Mouse (Mus musculus): ENCODE results near the gene Pdzrn3.

The Pdzrn3 gene

DNA sequence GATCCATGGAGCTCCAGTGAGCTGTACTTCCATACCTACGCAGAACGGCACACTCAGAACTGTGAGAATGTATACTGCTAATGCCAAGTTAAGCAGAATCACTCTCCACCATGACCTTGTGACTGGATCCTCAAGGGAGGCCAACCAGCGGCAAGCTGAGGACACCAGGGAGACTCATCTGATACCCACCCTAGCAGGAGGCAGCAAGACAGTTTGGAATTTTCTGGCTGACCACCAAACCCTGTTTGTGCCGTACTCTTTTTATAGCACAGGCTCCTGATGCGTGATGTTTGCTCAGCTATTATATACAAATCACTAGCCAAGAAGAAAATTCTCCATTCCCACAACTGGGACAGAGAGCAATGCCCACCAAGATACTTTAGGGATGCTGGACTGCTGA is 50.0 kb downstream of the Pdzrn3 start:
- DNase-seq (ENCODE audit: low spot score in 2 of 2) = no peak

DNA sequence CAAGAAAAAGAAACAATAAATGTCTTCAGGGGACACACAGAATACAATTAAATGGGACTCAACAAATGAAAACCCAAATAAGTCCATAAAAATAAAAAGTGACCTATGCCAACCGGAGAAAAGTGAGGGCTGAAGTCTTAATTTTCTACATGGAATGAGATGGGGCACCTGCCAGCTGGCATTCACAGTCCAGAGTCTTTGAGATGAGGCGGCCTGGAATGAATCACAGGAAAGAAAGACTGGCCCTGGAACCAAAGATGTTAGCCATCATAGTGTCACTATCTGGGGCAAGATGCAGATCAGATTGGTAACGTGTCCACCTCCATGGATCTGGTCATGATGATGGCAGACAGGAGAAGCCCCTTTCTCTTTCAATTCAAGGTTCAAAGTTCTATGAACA is 50.5 kb downstream of the Pdzrn3 start:
- no peak for DNase-seq (ENCODE audit: low spot score in 2 of 2)

DNA sequence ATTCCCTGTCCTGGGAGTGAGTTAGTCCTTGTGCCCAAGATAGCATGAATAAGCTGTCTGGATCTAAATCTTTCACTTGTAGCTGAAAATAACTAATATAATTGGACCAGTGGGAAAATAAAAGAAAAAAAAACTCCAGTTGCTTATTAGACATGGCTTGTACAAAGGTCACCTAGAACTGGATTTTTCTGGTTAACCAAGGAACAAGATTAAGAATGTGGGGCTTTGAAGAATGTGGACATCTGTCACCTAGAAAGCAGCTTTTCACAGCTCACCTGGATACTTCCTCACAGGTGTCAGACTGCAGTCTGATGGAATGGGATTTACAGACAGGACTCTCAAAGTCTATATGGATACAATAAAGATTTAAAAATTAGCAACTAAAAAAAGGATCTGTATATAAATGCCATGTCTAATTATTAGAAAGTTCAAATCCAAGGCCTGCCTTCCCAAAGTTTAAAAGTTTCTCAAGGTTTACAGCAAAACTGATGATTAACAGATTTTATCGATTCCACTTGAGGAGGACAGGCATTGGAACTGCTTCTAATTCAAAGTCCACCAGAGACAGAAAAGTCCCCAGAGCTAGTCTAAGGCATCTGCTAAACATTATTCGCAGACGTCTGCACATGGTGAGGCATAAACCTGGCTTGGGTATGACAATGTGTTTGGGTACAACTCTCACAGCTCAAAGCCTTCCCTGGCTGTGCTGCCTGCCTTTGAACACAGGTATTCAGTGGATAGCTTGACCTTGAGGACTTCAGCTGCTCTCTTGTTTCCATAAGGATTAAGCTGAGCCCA is 51.7 kb downstream of the Pdzrn3 start:
- no peak for DNase-seq (ENCODE audit: low spot score in 2 of 2)

DNA sequence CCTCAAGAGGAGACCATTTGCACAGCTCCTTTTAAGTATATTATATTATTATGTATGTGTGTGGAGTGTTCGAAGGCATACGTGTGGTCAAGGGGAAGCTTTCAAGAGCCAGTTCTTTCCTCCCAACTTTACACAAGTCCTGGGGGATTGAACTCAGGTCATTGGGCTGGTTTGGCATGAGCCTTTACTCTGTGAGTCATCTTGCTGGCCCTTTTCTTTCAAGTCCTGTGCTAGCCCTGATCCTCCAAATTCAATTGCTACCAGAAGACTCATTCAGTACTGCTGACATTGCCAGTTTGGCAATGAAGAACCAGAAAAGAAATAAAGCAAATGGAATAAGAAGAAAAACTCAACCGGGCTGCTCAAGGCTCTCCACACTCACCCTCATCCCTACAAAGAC is 55.1 kb downstream of the Pdzrn3 start:
- DNase-seq (ENCODE audit: low spot score in 2 of 2) = no peak

DNA sequence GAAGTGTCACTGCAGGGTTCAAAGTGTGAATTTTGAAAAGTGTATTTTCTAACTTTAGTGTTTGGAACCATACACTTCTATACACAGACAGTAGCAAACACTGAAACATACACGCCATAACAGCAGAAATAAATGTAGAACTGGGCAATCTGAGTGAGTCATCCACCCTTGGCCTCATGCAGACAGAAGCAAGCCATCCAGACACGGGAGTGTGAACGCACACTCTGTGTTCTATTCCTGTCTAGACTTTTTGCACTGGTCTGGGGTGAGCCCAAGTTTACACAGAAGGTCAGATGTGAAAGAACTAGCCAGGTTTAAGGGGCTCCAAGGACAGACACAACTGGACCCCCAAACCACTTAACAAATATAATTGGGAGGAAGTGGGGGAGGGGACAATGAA is 57.3 kb downstream of the Pdzrn3 start:
- DNase-seq (ENCODE audit: low spot score in 2 of 2) = no peak

DNA sequence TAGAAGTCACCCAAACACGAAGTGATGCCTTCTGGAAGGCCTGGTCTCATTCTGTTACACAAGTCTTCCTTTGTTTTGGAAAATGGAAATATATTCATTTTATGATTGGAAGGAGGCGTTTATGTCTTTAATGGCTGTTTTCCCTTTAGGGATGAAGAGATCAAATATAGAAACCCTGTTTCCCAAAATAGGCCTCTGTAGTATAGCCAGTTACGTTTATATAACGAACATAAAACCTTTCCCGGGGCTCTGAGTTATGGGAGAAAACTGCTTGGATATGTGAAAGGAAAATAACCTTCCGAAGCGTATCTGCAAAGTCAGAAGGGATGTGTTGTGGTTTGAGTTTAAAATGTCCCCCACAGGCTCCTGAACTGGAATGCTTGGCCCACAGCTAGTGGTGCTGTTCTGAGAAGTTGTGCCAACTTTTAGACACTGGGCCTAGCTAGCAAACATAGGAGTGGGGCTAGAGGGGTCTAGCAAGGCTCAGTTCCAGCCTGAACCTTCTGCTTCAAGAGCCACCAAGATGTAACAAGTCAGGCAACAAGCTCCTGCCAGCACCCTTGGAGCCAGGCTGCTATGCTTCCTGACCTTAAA is 58.2 kb downstream of the Pdzrn3 start:
- no peak for DNase-seq (ENCODE audit: low spot score in 2 of 2)

DNA sequence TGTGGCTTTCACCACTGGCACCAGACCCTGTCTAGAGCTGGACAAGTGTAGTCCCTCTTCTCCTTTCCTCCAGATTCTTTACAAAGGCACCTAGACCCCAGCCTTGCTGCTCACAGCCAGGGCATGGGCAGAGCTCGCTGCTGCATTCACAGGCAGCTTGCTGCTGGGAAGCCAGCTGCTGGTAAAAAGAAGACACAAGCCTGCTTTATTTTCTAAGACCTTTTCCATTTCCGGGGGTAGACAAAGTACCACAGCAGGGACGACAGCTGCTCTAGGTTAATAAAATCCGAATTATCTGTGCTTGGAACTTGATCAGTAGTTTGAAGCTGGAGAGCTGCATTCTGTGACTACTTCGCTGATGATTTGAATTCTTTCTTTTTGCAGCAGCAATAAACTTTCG is 59.2 kb downstream of the Pdzrn3 start:
- DNase-seq (ENCODE audit: low spot score in 2 of 2) = no peak

DNA sequence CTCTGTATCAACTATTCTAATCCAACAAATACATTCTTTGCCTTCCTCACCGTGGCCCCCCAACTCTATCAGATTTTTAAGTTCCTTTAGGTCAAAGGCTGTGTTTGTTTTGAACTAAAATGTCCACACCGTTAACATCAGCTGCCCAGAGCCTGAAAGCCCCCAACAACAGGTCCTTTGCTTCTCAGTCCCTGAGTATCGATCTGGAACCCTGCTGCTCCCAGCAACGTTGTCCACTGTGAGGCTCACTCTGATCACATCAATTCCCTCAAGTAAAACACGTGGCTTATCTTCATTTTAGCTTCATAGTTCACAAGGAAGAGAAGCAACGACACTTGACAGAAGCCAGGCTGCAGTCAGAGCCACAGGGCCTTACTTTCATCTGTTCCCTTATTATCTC is 66.3 kb downstream of the Pdzrn3 start:
- no peak for DNase-seq (ENCODE audit: low spot score in 2 of 2)

DNA sequence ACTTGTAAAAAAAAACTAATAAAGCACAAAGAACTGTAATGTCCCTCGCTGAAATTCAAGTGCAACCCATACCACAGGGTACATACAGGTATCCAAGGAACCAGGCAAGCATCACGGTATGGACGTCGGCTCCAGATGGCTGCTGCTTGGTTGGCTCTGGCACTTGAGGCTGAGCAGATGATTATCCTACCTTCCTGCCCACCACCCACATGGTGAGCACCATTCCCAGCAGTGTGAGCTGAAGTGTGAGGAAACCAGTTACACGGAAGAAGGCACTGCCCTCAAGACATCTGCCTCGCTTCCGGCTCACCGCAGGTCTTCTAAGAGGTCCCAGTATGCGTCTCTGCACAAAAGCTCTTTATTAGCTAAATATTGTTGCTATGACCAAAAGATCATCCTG is 67.2 kb downstream of the Pdzrn3 start:
- DNase-seq (ENCODE audit: low spot score in 2 of 2) = no peak

DNA sequence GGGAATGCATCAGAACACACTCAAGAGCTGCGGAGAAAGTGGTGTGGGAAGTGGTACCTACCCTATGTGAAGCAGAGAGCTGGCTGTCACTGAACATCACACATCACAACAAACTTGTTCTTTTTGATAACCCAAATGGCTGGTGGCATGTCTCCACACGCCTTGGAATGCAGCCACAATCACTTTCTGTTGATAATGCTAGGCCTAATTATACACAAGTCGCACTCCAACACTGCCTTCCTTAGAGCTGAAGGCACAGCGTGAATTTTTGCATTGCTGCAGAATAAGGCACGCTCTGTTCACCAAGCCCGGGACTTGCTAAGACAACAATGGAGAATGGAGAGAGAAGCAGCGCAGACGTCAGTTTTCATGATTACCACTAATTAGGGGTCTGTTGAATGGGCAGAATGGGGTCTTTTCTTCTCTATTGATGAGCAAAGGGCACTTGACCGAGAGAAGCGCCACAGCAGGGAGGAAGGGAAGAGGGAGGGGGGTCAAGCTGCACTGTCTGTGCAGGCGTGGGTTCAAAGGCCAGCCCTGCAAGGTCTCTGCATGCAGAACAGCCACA is 69.6 kb downstream of the Pdzrn3 start:
- DNase-seq (ENCODE audit: low spot score in 2 of 2) = peak; percentile 48 to 56

DNA sequence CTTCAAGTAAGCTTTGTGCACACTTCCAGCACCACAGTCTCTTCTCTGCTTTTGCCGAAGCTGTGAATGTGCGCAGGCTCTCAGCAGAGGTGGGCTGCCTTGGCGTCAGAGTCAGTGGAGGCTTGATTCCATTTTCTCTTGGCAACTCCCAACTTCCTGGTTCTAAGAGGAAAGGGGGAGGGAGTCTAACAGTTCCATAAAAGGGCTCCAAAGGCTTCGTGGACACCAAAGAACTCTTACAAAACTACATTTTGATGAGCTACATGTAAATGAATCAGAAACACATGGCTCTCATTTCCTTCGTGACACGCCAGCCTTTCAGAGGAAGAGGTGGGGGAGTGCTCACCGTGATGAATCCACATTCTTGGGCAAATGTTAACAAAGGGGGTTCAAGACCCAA is 70.9 kb downstream of the Pdzrn3 start:
- DNase-seq (ENCODE audit: low spot score in 2 of 2) = no peak

DNA sequence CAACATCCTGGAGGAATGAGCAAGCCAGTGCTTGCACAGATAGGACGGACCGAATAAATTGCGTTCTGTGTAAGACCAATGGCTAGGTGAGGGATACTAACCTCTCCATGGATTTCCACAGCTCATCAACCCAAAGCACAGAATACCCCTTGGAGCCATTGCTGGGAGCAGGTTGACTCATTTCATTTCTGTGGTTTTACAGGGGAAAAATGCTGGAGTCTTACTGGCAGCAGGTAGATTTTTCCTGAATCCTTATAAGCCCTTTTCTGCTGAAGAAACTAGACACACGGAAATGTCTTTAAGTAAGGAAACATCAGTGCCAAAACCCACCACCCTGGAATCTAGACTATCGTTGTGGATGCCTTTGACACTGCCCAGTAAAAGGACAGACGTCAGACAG is 72.2 kb downstream of the Pdzrn3 start:
- no peak for DNase-seq (ENCODE audit: low spot score in 2 of 2)

DNA sequence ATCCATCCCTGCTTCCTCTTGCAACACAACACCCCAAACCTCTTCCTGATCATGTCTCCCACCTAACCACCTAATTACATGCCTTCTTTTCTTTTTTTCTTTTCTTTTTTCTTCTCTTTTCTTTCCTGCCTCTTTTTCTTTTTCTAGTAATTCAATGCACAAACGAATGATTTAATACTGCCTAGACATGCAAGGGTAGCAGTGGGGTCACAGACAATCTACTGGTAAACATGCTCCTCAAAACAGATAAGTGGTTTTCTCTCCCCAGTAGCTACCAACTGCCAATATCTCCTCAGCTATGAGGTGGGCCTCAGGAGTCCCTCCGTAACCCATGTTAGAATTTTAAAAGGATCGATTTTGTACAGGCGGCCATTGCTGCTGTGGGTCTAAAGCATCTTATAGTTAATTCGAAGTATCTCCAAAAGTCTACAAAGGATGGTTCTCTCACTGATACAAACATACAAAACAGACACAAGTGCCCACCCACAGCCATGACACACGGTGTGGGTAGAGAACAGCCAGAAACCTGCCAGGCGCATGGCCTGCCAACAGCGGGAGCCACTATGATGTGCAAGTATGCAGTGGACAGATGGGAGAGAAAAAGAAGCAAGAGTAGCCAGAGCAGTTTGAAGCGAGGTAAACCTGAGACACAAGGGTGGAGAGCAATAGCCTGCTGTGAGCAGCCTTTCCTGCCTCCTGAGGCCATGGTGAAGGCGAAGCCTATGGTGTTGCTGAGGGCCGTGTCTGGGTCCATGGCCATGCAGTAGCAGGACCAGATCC is 73.5 kb downstream of the Pdzrn3 start:
- DNase-seq (ENCODE audit: low spot score in 2 of 2) = no peak

DNA sequence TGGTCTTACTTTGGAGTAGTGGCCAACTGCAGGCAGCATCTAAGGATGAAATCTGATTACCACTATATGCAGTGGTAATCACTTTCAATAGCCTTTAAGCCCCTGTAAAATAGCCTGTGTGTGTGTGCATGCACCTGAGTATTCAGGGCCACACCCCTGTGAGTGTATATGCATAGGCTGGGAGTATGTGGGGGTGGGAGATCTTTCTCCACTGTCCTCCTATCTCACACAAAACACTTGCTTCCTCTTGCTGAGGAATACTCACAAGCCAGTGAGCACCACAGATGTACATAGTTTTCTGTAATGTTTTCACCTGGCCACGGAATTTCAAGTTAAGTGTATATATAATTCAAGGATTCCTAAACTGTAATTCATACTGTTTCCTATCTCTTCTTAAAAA is 74.2 kb downstream of the Pdzrn3 start:
- no peak for DNase-seq (ENCODE audit: low spot score in 2 of 2)

DNA sequence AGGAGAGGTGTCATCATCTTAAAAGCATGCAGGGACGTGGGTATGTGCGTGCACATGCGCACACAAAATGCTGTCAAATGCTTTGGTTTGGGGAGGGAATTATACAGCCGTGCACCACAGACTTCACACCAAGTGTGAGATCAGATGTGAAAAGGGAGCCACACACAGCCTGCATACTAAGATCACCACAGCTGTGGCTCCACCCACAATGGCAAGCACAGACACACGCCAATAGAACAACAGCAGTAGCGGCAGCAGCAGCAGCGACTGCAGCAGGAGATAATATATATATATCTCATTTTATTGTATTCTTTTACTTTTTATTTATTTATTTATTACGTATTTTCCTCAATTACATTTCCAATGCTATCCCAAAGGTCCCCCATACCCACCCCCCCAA is 76.5 kb downstream of the Pdzrn3 start:
- DNase-seq (ENCODE audit: low spot score in 2 of 2) = no peak

DNA sequence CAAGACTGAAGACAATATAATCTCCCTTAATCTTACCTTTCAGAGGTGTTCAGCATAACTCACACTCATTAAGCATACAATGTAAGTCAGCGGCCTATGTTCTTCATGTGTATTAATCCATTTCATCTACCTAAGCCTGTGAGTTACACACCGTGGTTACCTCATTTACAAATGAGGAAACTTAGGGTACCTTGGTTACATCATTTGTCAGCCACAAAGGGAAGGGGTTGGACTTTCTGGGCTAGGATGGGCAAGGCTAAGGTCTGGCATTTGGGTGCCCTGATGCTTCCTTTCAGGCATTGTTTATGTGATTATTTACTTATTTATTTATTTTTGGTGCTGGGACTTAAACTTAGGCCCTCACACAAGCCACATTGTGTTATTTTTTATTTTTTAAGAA is 78.3 kb downstream of the Pdzrn3 start:
- no peak for DNase-seq (ENCODE audit: low spot score in 2 of 2)

DNA sequence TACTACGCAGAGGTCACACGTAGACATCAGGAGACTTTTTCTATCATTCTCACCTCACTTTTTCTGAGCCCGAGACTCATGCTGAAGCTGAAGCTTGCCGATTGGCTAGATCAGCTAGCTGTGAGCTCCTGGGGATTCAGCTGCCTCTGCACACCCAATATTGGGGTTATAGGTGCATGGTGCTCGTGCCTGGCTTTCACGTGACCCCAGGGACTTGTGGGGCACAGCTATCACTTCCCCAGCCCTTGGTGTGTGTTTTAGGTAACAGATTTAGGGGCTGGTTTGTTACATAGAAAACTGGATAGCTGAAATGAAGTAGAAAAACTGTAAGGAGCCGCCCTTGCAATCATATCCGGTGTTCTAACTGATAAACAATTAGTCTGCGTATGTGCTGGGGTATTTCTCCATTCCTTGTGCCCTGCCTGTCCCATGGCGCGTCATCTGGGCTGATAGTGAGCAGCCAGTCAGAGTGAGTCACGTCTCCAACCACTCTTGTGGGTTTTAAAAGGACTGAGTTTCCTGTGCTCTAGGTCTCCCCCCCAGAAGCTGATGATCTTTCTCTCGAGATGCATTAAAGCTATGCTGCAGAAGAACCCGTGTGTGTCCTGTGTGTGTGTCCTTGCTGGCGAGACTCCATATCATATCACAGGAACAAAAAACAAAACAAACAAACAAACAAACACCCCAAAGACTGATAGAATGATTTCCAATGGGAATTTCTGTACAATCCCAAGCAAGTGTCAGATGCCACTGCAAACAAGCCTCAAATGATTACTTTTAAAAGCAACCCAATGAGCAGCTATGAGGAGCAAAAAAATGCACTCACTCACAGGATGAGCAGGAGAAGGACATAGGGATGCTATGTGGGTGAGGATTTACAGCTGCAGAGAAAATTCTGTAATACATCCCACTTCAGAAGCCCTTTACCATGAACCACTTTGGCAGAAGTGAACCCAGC is 79.9 kb downstream of the Pdzrn3 start:
- DNase-seq (ENCODE audit: low spot score in 2 of 2) = no peak

DNA sequence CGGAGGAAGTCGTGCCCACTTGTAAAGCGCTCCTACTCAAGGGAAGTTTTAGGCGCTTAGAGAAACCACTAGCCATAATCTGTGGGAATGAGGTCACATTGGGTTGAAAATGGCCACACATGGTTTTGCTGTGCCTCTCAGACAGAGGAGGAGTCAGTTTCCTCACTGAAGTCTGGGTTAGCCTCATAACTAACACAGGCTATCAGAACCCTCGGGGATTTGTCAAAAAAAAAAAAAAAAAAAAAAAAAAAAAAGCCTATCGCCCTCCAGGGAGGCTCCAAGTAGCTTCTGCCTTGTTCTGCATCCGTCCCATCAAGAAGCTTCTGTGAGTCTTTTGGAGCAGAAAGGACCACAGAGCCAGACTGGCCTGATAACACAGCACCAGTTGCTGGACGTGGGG is 80.7 kb downstream of the Pdzrn3 start:
- no peak for DNase-seq (ENCODE audit: low spot score in 2 of 2)

DNA sequence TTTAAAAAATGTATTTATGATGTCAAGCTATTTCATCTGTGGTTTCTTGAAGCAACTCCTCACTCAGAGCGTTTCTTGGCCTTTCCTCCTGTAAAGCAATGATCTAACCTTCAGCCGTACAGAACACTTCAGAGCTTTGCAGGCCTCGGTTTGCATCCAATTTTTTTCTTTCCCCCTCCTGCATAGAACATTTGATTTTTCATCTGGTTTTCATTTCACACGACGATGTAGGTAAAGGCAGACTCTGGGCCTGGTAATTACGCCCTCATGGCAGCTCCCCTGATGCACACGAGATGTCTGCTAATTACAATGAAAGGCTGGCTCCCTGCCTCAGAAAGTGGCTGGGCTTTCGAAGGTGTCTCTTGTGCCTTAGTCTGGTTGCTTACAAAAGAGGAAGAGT is 81.4 kb downstream of the Pdzrn3 start:
- no peak for DNase-seq (ENCODE audit: low spot score in 2 of 2)

DNA sequence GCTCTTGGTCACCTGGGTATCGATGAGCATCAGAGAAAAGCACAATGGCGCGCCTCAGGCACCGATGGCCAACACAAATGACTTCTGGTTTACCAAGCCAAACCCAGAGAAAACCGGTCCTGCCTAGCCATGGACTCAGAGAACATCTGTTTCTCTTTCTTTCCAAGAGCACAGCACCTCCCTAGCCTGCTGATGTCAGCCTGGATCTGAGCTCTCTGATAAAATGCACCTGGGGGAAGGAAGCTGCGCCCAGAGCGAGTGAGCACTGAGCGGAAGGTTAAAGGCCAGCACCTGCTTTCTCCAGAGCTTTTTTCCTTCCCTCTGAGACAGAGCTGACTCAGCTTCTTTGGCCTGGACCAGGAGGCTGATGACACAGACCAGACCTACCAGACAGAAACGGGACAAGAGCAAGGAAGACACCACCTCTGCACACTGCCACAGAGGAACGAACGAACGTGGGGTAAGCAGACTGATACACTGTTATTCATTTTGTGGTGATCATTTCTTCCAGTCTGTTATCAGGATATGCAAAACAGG is 84.6 kb downstream of the Pdzrn3 start:
- DNase-seq (ENCODE audit: low spot score in 2 of 2) = no peak

DNA sequence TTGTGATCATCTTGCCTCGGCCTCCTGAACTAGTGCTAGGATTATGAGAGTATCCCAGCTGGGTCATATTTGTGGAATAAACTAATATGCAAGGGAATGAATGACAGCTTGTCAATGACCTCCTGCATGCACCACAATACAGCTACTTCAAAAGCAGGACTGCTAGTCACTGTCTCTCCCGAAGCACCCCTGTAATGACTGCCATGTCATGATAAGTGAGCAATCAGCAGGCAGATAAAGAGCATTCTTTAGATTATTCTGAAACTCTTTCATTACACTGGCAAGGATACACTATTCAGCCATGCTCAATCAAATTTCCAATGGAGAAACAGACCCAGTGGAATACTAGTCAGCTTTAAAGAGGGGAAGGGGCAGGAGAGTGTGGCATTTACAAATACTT is 85.8 kb downstream of the Pdzrn3 start:
- DNase-seq (ENCODE audit: low spot score in 2 of 2) = no peak

All from frontal cortex, postnatal 14 days (tissue).